Mouse (Mus musculus): ENCODE data around the gene Tob1. TPM values are rescaled to one million over a fixed set of nuclear protein-coding genes. Genes with fewer than 3 reads are reported as not detected.
A peak's percentile ranks its signal among the peaks of the same experiment; 100 is the strongest.

Tob1 gene
- polyA plus RNA-seq, 2 experiments from 2014 or later, result 5.3 to 5.8 TPM

DNA sequence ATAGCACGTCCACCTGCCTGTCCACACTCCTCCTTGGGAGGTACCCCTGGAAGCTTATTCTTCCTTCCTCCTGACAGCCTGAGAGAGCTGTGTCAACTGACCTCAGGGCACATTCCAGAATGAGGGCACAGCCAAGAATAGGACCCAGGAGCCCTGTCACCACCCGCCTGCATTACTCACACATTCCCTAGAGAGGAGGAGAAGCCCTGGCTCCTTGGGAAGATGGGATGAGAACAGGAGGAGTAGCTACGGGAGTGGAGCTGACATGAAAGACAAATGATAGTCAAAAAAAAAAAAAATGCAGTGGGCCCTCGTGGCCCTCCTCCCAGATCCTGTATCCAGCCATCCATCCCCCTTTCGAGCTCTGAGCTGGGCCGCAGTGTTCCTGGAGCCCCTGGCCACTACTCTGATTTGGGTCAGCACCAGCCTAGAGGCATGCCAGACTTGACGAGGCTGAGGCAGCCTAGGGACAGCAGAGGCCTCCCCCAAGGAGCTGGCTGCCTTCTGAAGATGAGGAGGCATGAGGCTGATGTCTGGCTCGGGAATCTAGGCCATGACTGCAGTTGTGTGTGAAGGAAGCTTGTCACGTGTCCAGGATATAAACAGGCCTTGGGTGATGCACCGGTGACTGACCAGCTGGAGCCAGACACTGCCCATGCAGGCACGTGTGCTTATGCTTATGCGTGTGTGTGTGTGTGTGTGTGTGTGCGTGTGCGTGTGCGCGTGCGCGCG is 20.7 kb downstream of the Tob1 start:
- no peak for ATAC-seq

GRCm38 (mm10) chr11:94233405-94233804 is 22.2 kb downstream of the Tob1 start:
- no peak for ATAC-seq

DNA sequence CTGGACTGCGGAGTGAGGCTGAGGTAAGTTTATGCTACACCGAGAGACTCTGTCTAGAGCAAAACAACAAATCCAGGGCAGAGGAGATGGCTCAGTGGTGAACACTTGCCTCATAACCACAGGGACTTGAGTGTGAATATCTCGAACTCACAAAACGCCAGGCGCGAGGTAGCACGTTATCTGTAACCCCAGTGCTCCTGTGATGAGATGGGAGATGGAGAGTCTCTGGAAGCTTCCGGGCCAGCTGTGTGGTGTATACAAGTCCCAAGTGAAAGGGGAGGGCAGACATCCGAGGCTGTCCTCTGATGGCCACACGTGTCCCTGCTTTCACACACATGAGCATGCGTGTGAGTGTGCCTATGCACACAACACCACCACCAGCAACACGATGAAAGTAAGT is 23.1 kb downstream of the Tob1 start:
- no peak for ATAC-seq

DNA sequence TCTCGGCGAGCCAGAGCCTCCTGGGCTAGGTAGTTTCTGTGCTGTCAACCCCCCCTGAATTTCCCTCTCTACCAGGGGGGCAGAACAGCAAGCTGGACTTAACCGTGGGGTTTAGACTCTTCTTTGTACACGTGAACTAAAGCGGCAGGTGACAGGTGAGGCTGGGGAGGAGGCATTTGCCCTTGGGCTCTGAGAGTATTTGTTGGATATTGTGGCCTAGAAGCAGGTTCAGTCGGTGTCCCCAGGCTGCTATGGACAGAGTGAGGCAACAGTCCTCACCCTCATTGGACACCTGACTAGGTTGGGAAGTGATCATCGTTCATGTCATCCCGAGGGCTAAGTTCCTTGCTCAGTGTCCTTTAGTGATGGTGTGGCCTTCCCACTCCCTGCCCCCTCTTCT is 23.6 kb downstream of the Tob1 start:
- ATAC-seq, result no peak

DNA sequence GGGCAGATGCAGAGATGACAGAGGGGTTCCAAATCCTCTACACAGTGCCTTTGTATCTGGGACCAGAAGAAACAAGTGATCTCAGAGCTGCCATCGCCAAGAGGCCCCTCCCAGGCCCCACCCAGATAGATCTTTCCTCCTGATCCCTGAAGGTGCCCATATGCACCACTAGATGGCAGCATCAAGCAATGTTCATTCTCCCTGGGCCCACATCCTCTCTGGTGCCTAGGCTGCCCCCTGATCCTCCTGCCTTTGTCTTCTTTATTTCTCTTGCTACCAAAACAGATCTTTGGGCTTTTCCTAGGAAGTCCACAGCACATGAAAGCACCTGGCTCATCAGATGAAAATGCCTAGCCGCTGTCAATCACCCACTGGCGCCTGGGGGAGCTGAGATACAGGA is 24.8 kb downstream of the Tob1 start:
- ATAC-seq, result peak; percentile 90

DNA sequence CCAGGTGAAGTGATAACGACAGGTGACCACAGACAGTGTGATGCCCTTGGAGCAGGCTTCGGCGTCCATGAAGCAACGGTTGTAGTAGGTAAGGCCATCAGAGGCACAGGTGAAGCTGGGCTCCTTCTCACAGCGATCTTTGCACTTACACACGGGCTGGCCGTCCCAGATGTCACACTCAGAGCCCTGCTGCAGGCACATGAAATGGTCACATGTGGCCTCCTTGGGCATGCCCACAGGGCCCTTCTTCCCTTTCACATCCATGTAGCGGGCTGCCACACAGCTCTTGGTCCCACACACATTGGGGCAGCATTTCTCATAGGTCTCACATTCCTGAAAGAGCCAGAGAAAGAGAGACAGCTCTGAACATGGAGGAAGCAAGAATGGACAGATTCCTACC is 27.5 kb downstream of the Tob1 start:
- no peak for ATAC-seq

- no peak for ATAC-seq
Measured at GRCm38 (mm10) chr11:94239706-94240105, 28.5 kb downstream of the Tob1 start.

DNA sequence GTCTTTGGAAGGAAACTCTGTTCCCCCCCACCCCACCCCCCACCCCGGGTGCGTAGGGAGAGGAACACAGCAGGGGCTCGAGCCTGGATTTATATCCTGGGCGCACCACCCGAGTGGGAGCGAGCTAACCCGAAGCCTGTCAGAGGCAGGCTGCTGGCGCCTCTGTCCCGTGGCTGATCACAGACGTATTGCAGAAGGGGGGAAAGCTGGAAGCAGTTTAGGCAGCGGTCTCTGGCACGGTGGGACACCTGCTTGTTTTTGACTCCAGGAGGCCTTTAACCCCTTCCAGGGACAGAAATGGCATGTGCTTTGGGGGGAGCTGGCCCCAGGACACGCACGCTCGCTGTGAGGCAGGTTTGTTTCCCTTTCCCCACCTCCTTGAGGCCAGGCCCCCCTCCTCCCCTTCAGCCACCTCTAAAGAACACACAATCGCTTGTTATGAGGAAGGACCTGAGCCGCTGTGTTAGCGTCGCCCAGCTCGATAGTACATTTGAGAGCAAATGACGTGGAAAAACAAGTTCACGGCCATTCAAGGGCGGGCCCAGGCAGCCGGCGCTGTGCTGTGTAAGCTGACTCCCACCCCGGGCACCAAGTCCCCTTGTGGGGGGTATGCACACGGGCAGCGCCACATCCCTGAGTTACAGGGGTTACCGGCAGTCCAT is 31.6 kb downstream of the Tob1 start:
- ATAC-seq, result peak; percentile 46

- ATAC-seq, result peak; percentile 83
Measured at GRCm38 (mm10) chr11:94243422-94244180, 32.3 kb downstream of the Tob1 start.

DNA sequence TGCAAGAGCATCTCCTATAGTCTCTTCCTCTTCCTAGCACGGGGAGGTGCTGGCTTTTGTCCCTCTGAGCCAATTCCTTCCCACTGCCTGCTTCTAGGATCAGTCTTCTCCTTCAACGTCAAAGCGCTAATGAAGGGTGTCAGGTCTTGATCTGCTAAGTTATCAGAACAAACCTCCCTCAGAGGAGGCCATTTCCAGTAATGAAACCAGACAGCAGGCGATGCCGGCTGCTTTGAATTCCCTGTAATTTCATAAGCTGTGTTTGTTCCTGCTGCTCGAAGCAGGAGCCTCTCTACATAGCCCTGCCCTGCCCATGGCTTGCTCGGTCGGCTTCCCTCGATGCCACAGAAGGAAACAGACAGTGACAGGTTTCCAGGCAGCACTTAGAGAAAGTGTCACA is 33.1 kb downstream of the Tob1 start:
- no peak for ATAC-seq

DNA sequence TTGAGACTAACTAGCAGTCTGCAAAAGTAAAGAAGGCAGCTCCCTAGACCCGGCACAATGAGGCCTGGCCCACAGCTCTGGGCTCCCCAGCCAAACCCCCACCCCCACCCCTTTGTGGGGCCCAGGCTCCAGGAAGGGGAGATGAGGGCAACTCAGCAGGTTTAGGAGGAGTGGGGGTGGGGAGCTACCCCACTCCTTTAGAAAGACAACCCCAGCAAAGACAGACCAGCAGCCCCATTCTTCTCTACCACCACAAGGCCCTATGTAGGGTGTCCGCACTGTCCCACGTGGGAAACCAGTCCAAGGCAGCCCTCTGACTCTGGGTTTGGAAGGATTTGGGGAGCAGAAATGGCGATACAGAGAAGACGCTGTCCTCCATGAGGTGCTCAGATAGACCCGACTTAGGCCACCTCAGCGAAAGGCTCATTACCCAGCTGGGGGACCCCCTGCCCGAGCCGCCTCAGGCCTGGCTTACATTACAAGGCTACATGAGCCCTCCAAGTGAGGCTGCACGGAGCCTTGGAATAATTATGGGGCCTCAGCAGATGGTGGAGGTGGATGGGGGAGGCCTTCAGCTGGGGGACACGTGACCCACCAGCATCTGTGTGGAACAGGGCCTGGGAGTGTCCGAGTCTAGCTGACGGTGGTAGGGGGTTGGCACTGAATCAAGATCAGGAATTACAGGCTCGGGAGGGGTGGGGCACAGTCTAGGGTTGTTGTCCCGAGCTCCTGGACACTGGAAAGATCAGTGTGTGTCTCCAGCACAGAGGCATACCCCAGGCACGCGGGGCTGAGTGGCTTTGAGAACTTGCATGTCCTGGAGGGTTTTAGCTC is 34.9 kb downstream of the Tob1 start, which contains the start of gene Wfikkn2:
Wfikkn2 (minus strand) TSS at position 51 of the 834 bp plus-strand sequence.
- no peak for ATAC-seq

- ATAC-seq, result no peak
Measured at GRCm38 (mm10) chr11:94246789-94247061, 35.5 kb downstream of the Tob1 start.

DNA sequence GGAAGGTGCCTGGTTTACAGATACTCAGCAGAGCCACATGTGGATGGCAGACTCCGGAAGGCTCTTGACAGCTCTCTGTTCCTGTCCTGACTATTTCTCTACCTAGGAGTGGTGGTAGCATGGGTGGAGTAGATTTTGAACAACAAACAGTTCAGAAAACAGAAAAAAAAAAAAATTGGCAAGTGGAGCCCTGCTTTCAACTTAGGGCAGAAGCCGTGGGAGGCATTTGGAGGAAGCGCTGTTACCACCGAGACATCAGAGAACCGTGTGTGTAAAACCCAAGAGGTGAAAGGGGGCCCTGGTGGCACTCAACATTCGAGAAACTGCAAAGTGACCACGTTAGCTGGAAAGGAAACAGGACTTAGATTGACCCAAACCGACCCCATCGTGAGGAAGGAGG is 41.9 kb downstream of the Tob1 start:
- ATAC-seq, result peak; percentile 19

DNA sequence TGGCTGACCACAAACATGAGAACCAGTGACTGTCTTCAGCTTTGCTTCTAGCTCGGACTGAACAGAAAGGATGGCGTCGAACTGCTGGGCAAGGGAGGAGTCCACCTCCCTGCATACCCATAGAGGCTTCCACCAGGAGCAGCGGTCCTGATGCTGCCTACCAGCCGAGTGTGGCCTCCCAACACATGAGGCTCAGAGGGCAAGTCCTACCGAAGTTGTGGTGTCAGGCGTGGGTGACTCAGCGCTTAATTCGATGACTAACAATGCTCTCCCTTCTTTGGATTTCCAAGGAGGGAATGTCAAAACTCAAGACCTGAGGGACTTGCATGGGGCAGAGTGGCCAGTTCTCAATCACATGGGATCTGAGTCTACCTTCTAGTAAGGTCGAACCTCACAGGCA is 42.4 kb downstream of the Tob1 start:
- ATAC-seq, result no peak

GRCm38 (mm10) chr11:94255733-94256132 is 44.5 kb downstream of the Tob1 start:
- ATAC-seq, result no peak

DNA sequence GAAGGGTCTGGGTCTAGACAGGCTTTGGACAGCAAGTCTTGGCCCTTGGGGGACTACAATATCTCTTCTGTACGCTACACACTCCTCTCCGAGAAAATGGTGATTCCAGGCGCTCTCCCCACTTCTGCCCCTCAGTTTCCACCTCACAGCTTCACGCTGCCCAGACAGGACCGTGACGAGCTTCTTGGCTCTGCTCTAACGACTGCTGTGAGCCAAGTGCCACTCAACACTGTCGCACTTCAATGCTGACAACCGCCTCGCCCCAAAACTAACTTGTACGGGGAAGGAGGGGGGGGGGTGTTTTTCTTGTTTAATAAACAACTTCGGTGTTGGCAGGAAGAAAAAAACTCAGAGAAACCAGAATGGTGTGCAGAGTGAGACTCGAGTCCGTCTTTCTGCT is 46.7 kb downstream of the Tob1 start:
- ATAC-seq, result no peak

DNA sequence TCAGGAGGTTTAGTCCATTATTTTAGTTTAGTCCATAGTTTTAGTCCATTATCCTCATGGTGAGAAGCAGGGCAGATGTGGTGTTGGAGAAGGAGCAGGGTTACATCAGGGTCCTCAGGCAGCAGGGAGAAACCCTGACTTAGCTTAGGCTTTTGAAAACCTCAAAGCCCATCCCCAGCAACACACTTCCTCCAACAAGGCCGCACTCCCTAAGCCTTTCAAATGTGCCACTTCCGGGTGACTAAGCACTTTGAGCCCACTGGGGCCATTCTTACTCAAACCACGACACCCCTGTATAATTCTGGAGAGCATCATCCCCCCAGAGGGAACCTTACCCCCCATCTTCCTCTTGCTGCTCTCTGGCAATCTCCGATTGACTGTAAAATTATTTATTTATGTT is 48.6 kb downstream of the Tob1 start:
- peak; percentile 54 for ATAC-seq

DNA sequence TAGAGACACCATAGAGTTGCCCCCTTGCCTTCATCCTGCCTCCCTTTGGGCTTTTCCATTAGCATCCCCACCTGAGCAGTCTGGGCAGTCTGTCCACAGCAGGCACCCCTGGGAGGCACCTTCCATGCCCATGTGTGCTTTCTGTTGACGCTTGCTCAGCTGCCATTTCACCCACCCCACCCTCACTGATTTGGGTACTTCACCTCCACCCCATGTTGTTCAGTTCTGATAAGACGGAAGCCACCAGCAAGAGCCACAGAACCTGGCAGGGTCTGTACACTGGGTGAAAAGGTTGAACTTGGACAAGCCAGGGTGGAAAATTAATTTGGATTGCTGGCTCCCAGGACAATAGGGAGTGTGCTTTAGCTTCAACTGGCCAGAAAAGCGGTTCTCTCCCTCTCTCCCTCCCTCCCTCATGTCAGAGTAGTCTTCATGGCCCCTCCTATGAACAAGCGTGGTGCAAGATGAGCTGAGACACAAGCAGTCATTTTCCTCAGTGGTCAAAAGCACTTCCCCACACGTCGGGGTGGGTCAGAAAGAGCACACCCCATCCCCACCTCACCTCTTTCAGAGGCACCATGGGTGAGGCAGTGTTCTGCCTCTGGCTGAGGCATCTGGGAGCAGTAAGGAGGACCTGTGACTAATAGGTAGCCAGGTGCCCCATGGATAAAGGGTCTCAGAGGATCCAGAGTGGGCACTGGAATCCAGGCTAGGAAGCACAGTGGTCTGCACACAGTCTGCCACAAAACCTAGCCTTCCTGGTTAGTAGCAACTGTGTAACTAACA is 50.5 kb downstream of the Tob1 start:
- no peak for ATAC-seq
